In genomic region chr7:99851618-99852017, GRCm38 (mm10) we compare ENCODE assay signal across 22 mouse cellular contexts. TPM values are rescaled to one million over a fixed set of nuclear protein-coding genes. Genes with fewer than 3 reads are reported as not detected.
"Had no signal": no experiment of that assay in that cellular context is flagged by ENCODE, and none has a peak within 500 bp of the region (broad histone marks: within the 10 kb centered on the region; RNA-seq: fewer than 3 reads in every experiment).

No protein-coding gene starts in this region.

- H3K9me3 ChIP-seq: liver, embryonic 13.5 days; midbrain, embryonic 15.5 days; neural tube, embryonic 13.5 days had no signal

- H3K4me3 ChIP-seq: layer of hippocampus, adult 2 months; left cerebral cortex, adult 2 months; liver, embryonic 13.5 days; midbrain, embryonic 15.5 days; myocyte; neural tube, embryonic 13.5 days had no signal

- H3K4me2 ChIP-seq: liver, embryonic 13.5 days; midbrain, embryonic 11.5 days; midbrain, embryonic 15.5 days; neural tube, embryonic 13.5 days had no signal

- H3K27me3 ChIP-seq: liver, embryonic 13.5 days; midbrain, embryonic 15.5 days; neural tube, embryonic 13.5 days had no signal

- H3K9ac ChIP-seq: liver, embryonic 13.5 days; midbrain, embryonic 15.5 days; neural tube, embryonic 13.5 days had no signal

- H3K27ac ChIP-seq: kidney, postnatal 0 days; left cerebral cortex, adult 2 months; liver, embryonic 13.5 days; neural tube, embryonic 13.5 days had no signal

- DNase-seq: kidney, adult 9 months; kidney, postnatal 25 days; layer of hippocampus, adult 9-11 months; liver, embryonic 13.5 days; lung, adult 2 months; lung, postnatal 14 days; lung, postnatal 4 days; retina, postnatal 1 day; thymus, adult 18-20 months; thymus, postnatal 36 days had no signal

- ATAC-seq: midbrain, embryonic 15.5 days had no signal

RNA-seq across cellular contexts. Expression of gene Xrra1, which starts 7.3 kb away (rescaled TPM):
- total RNA-seq: liver, adult 2 months; neutrophil, adult 5-6 weeks had no signal
- polyA plus RNA-seq: liver, adult 2 months; liver, embryonic 13.5 days; liver, embryonic 16.5 days; small intestine, adult 2 months had no signal

RNA-seq across cellular contexts. Expression of gene Neu3, which starts 23.4 kb away (rescaled TPM):
- total RNA-seq: monocyte, adult 5-6 weeks had no signal
